Mouse (Mus musculus) forebrain, embryonic 13.5 days (tissue): ENCODE results near the gene Hecw1. TPM values are rescaled to one million over a fixed set of nuclear protein-coding genes. Genes with fewer than 3 reads are reported as not detected.
"Not testable (repeated sequence)": the region's sequence is repeated elsewhere in the genome, so short reads cannot be mapped to it uniquely, and the experiment has no call there.

ENCODE experiments used
- ATAC-seq: fragments of 200-750 bp; cut with Nextera tagmentation; 2 replicates; pipeline ENCODE4 v1.8.0; 2017
- H3K27ac ChIP-seq: fragments of 300-500 bp; sonication (generic); 2 replicates; pipeline ENCODE4 v1.5.1; 2015; ENCODE audit warnings: inconsistent platforms, mild to moderate bottlenecking, moderate library complexity
- H3K27me3 ChIP-seq: fragments of 300-500 bp; sonication (generic); 2 replicates; pipeline ENCODE4 v1.6.1; 2015; ENCODE audit warnings: mild to moderate bottlenecking, inconsistent platforms
- H3K36me3 ChIP-seq: fragments of 300-500 bp; sonication (generic); 2 replicates; pipeline ENCODE4 v1.6.1; 2015; ENCODE audit warnings: mild to moderate bottlenecking, inconsistent platforms; ENCODE audit not compliant: poor library complexity, severe bottlenecking
- H3K4me1 ChIP-seq: fragments of 300-500 bp; sonication (generic); 2 replicates; pipeline ENCODE4 v1.6.1; 2015; ENCODE audit warnings: inconsistent platforms
- H3K4me2 ChIP-seq: fragments of 300-500 bp; sonication (generic); 2 replicates; pipeline ENCODE4 v1.6.1; 2015; ENCODE audit warnings: inconsistent platforms, mild to moderate bottlenecking, moderate library complexity
- H3K4me3 ChIP-seq: fragments of 300-500 bp; sonication (generic); 2 replicates; pipeline ENCODE4 v1.5.1; 2015; ENCODE audit warnings: mild to moderate bottlenecking, inconsistent platforms
- H3K9ac ChIP-seq: fragments of 300-500 bp; sonication (generic); 2 replicates; pipeline ENCODE4 v1.6.1; 2015; ENCODE audit warnings: mild to moderate bottlenecking, inconsistent platforms
- H3K9me3 ChIP-seq: fragments of 300-500 bp; sonication (generic); replicated peaks from 2 replicates; pipeline ENCODE4 v1.6.1; 2016; ENCODE audit warnings: inconsistent platforms
- WGBS: fragments of 180-500 bp; shearing (Covaris S2); methylation state at CpG from one replicate; pipeline ENCODE4 v1.1.7; 2015; 5-methylcytosine and 5-hydroxymethylcytosine counted together
- polyA plus RNA-seq: library from polyadenylated mRNA; unstranded; fragments of >200 nt; fragmentation: Nextera tagmentation; extraction: Ambion mirVana; gene quantifications from 2 replicates; pipeline ENCODE4 v1.2.1, GENCODE M21; 2015

Gene Hecw1
- polyA plus RNA-seq, 1 experiment from 2014 or later = 23.8 TPM

GRCm38 (mm10) chr13:14327252-14327651, 195.8 kb downstream of the Hecw1 start:
- Histone ChIP-seq H3K9ac (no peak overlapping the region), H3K27me3 (no peaks in the 10 kb centered on the region), H3K36me3 (peaks cover 2% of the 10 kb centered on the region; the same call in 1 of the 2 replicates), H3K4me1 (no peaks in the 10 kb centered on the region), H3K4me3 (no peak overlapping the region), H3K27ac (no peak overlapping the region), H3K4me2 (no peak overlapping the region), H3K9me3 (no peaks in the 10 kb centered on the region)
- 100% methylated on average over 1 of the region's 1 CpGs for whole genome bisulfite sequencing
- ATAC-seq = no peak

GRCm38 (mm10) chr13:14306617-14307016, 216.4 kb downstream of the Hecw1 start:
- no peaks in the 10 kb centered on the region for H3K9me3 ChIP-seq
- no peaks in the 10 kb centered on the region for H3K27me3 ChIP-seq
- no peak for ATAC-seq
- H3K36me3 ChIP-seq = peaks cover 3% of the 10 kb centered on the region; the same call in 1 of the 2 replicates
- no peak overlapping the region for H3K27ac ChIP-seq
- WGBS = 37% methylated on average over 8 of the region's 8 CpGs
- no peak overlapping the region for H3K4me3 ChIP-seq
- no peak overlapping the region for H3K4me2 ChIP-seq
- no peak overlapping the region for H3K9ac ChIP-seq
- no peaks in the 10 kb centered on the region for H3K4me1 ChIP-seq

- ATAC-seq = no peak
- H3K9ac ChIP-seq = no peak overlapping the region
Observed at GRCm38 (mm10) chr13:14304103-14304502, 218.9 kb downstream of the Hecw1 start.

GRCm38 (mm10) chr13:14302921-14303320, 220.1 kb downstream of the Hecw1 start:
- H3K4me3 ChIP-seq = no peak overlapping the region
- no peak for ATAC-seq
- WGBS = 61% methylated on average over 2 of the region's 2 CpGs
- no peak overlapping the region for H3K9ac ChIP-seq
- H3K36me3 ChIP-seq = peaks cover 3% of the 10 kb centered on the region; the same call in 1 of the 2 replicates
- H3K27me3 ChIP-seq = no peaks in the 10 kb centered on the region
- H3K9me3 ChIP-seq = no peaks in the 10 kb centered on the region
- no peak overlapping the region for H3K27ac ChIP-seq
- no peaks in the 10 kb centered on the region for H3K4me1 ChIP-seq
- no peak overlapping the region for H3K4me2 ChIP-seq

More at GRCm38 (mm10) chr13:14304103-14304502, 218.9 kb downstream of the Hecw1 start:
- Histone ChIP-seq H3K27ac (no peak overlapping the region), H3K4me3 (no peak overlapping the region), H3K36me3 (peaks cover 3% of the 10 kb centered on the region; the same call in 1 of the 2 replicates), H3K27me3 (no peaks in the 10 kb centered on the region), H3K4me1 (no peaks in the 10 kb centered on the region), H3K4me2 (no peak overlapping the region), H3K9me3 (no peaks in the 10 kb centered on the region)
- 97% methylated on average over 1 of the region's 1 CpGs for WGBS

- no peaks in the 10 kb centered on the region for H3K9me3 ChIP-seq
- H3K4me2 ChIP-seq = no peak overlapping the region
- H3K27ac ChIP-seq = no peak overlapping the region
- no peak for ATAC-seq
- H3K4me1 ChIP-seq = no peaks in the 10 kb centered on the region
- H3K27me3 ChIP-seq = no peaks in the 10 kb centered on the region
- H3K36me3 ChIP-seq = 0 out of 2 replicates have a peak, but pooled peaks cover 5% of the 10 kb centered on the region
- no peak overlapping the region for H3K4me3 ChIP-seq
- WGBS = 67% methylated on average over 1 of the region's 1 CpGs
- H3K9ac ChIP-seq = no peak overlapping the region
Observed at GRCm38 (mm10) chr13:14290016-14290415, 233.0 kb downstream of the Hecw1 start.

- H3K9me3 ChIP-seq = no peaks in the 10 kb centered on the region
- no peak overlapping the region for H3K27ac ChIP-seq
- H3K27me3 ChIP-seq = no peaks in the 10 kb centered on the region
- H3K4me3 ChIP-seq = no peak overlapping the region
- ATAC-seq = no peak
- no peaks in the 10 kb centered on the region for H3K36me3 ChIP-seq
- H3K9ac ChIP-seq = no peak overlapping the region
- no peak overlapping the region for H3K4me2 ChIP-seq
- no peaks in the 10 kb centered on the region for H3K4me1 ChIP-seq
Observed at GRCm38 (mm10) chr13:14271476-14271875, 251.6 kb downstream of the Hecw1 start.

GRCm38 (mm10) chr13:14260939-14261338, 262.1 kb downstream of the Hecw1 start:
- not testable (repeated sequence) for H3K27me3 ChIP-seq, H3K9ac ChIP-seq, H3K4me3 ChIP-seq, H3K4me1 ChIP-seq, H3K27ac ChIP-seq, ATAC-seq, H3K4me2 ChIP-seq, H3K9me3 ChIP-seq
- 31% methylated on average over 9 of the region's 9 CpGs for WGBS
- peaks cover 17% of the 10 kb centered on the region for H3K36me3 ChIP-seq

- 55% methylated on average over 2 of the region's 2 CpGs for WGBS
- H3K9ac ChIP-seq = no peak overlapping the region
- peaks cover 8% of the 10 kb centered on the region; the same call in 1 of the 2 replicates for H3K36me3 ChIP-seq
- no peaks in the 10 kb centered on the region for H3K27me3 ChIP-seq
- H3K9me3 ChIP-seq = no peaks in the 10 kb centered on the region
- no peaks in the 10 kb centered on the region for H3K4me1 ChIP-seq
- no peak overlapping the region for H3K4me2 ChIP-seq
- ATAC-seq = no peak
- no peak overlapping the region for H3K27ac ChIP-seq
- no peak overlapping the region for H3K4me3 ChIP-seq
Observed at GRCm38 (mm10) chr13:14245946-14246345, 277.1 kb downstream of the Hecw1 start.

- no peak for ATAC-seq
- Histone ChIP-seq H3K4me2 (no peak overlapping the region), H3K9ac (no peak overlapping the region), H3K27me3 (no peaks in the 10 kb centered on the region), H3K9me3 (no peaks in the 10 kb centered on the region), H3K27ac (no peak overlapping the region), H3K4me3 (no peak overlapping the region), H3K36me3 (peaks cover 11% of the 10 kb centered on the region; the same call in 1 of the 2 replicates), H3K4me1 (no peaks in the 10 kb centered on the region)
- 89% methylated on average over 3 of the region's 3 CpGs for WGBS
Observed at GRCm38 (mm10) chr13:14179669-14180068, 343.4 kb downstream of the Hecw1 start.

GRCm38 (mm10) chr13:14177989-14178388, 345.0 kb downstream of the Hecw1 start:
- Histone ChIP-seq H3K36me3 (0 out of 2 replicates have a peak, but pooled peaks cover 6% of the 10 kb centered on the region), H3K4me3 (no peak overlapping the region), H3K9ac (no peak overlapping the region), H3K27ac (no peak overlapping the region), H3K27me3 (no peaks in the 10 kb centered on the region), H3K9me3 (no peaks in the 10 kb centered on the region), H3K4me2 (no peak overlapping the region), H3K4me1 (no peaks in the 10 kb centered on the region)
- ATAC-seq = no peak
- 88% methylated on average over 1 of the region's 1 CpGs for WGBS

Other genes starting within 250 kb of the Hecw1 start
- 120 and 131 TPM in 2 replicates for gene Mrpl32, start 89.9 kb upstream of the Hecw1 start, polyA plus RNA-seq
- 215 and 221 TPM in 2 replicates for gene Psma2, start 90.0 kb upstream of the Hecw1 start, polyA plus RNA-seq
- 34.6 and 38.0 TPM in 2 replicates for gene AW209491, start 106.9 kb upstream of the Hecw1 start, polyA plus RNA-seq